Mouse (Mus musculus): ENCODE data around the gene Apba1. TPM values are rescaled to one million over a fixed set of nuclear protein-coding genes. Genes with fewer than 3 reads are reported as not detected.
A peak's percentile ranks its signal among the peaks of the same experiment; 100 is the strongest.

Gene Apba1
- total RNA-seq, 2 experiments from 2014 or later: 116 to 124 TPM

DNA sequence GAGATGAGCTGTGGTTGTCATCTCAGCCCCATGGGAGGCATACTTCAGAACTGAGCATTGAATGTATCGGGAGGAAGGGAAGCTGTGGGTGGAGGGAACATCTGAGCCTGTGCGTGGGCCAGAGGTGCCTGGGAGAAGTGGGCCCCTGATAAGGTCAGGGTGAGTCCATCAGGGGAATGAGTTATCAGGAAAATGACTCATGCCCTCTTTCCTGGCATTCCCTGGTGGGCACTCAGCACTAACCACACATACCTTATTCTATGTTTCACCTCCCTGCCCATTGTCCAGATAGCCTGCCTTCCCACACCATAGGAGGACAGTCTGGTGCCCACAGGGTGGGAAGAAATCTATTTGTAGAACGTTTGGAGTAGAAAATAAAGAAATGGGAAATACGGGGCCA lies 151.7 kb downstream of the Apba1 start:
- intact Hi-C loops (cut with DNase I): no loop called here

DNA sequence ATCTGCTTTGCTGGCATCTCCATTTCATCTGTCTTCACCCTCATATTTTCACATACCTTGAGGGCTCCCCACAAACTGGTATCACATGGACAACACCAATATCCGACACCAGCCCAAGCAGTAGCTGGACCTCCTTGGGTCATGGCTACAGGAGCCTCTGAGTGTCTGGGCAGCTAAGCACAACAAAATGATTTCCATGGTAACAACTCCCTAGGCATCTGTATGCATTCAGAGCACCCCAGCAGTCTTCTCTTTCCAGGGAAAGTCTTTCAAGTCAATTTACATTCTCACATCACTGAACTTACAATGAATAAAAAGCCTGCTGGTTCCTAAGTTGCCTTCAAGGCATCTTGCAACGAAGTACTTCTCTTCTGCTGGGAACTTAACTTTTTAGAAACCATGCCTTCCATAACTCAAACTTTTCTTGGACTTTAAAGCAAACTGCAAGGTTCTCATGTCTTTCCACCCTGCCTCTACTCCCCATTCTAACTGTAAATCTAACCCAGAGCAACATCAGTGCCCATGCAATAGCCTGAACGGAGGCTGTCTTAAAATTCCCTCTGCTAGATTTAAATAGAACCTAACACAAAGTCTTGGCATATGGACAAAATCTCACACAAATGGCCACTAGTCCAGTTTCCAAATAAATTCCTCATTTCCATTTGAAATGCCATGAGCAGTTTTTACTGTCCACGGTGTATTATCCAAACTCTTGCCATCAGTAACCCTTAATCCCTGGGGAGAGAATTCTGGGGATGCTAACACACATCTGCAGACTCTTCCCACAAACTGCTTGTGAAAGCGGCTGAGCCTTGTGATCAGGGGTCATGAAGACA lies 160.9 kb downstream of the Apba1 start:
- DNase-seq (ENCODE audit: low spot score in 2 of 2): peak in 1 of 2 experiments; percentile 17
- intact Hi-C loops (cut with DNase I): loop anchor here (5.0 kb wide), 1 partner anchor 52 kb away; no protein-coding TSS in a partner anchor

More for the DNA sequence above, 151.7 kb downstream of the Apba1 start:
- DNase-seq (ENCODE audit: low spot score in 2 of 2): no peak

DNA sequence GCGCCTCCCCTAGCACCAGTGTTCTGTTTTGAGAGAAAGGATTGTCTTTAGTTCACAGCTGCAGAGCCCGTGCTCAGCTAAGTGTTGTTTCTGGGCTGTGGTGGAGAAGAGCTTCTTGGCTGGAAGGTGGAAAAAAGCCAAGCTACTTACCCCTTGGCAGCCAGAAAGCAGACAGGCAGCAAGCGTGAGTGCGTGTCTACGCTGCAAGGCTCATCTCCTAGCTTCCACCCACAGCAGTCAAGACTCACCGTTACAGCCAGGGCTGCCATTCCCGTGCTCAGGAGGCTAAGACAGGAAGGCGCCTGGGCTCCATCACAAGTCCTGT lies 161.5 kb downstream of the Apba1 start:
- intact Hi-C loops (cut with DNase I): loop anchor here (5.0 kb wide), 1 partner anchor 53 kb away; no protein-coding TSS in a partner anchor
- peak in 1 of 2 experiments; percentile 53 for DNase-seq (ENCODE audit: low spot score in 2 of 2)

DNA sequence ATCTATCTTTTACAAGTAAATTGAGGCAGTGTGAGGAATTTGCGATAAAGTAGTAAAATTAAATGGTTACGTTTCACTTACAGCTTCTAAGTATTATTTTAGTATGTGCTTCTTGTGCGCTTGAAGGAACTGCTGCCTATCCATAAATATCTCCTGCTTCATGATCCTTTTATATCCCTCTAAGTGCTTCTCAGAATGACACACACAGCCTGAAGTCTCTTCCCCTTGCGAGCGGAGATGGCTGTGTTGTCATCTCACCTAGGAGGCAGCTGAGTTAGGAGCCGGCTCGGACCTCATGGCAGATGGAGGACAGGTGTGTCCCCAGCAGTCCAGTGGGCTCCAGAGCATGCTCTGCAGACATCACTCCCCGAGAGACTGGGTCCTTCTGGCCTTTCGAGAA lies 163.9 kb downstream of the Apba1 start:
- DNase-seq (ENCODE audit: low spot score in 2 of 2): peak in 1 of 2 experiments; percentile 70
- intact Hi-C loops (cut with DNase I): loop anchor here (5.0 kb wide), 1 partner anchor 55 kb away; no protein-coding TSS in a partner anchor

DNA sequence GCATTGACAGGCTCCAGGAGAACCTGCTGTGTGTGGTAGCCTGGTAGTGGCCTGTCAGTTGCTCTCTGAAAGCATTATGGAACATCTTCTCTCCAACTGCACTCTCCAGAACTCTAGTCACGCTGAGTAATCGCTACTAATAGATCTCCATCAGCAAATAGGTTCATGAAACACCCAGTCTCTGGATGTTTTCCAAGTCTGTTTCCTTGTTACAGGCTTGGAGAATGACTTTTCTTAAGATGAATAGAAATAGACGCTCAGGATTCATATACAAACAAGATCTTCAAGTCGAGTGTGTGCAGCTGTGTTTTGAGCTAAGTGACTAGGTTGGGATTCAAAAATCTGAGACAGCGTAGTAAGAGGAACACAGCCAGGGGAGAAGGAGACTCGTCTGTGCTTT lies 165.4 kb downstream of the Apba1 start:
- no peak for DNase-seq (ENCODE audit: low spot score in 2 of 2)
- intact Hi-C loops (cut with DNase I): loop anchor here (5.0 kb wide), 1 partner anchor 57 kb away; no protein-coding TSS in a partner anchor

DNA sequence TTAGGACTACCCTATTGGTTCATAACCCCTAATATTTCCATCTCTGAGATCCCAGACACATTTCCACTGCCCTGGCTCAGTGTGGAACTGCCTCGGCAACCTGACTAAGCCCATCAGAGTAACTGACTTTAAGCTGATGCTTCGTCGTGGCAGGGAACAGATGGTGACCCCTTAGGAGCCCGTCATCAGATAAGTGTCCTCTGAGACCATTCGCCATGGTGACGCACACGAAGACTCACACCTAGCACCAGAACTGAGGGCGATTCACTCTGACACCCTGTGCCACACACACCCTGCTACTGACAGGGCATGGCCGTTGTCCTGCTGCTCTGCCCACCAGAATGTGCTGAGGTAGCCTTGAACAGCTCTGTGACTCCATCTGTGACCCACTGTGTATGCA lies 166.1 kb downstream of the Apba1 start:
- intact Hi-C loops (cut with DNase I): loop anchor here (5.0 kb wide), 1 partner anchor 57 kb away; no protein-coding TSS in a partner anchor
- no peak for DNase-seq (ENCODE audit: low spot score in 2 of 2)

DNA sequence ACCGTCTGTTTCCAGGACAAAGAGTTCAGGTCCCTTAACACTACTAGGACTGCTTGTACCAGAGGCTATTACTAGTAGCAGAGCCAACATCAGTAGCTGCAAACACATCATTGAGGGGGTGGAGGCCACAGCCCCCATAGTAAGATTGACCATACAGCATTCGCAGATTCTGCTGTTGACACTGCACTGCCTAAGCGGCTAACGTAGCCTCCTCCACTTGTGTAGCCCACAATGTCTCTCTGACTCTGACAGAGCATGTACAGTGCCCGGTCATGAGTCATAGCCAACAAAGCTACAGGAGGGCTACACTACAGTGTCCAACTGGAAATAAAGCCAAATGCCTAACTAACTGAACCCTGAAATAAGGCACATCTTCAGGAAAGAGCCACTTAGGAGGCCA lies 166.9 kb downstream of the Apba1 start:
- intact Hi-C loops (cut with DNase I): no loop called here
- DNase-seq (ENCODE audit: low spot score in 2 of 2): no peak

DNA sequence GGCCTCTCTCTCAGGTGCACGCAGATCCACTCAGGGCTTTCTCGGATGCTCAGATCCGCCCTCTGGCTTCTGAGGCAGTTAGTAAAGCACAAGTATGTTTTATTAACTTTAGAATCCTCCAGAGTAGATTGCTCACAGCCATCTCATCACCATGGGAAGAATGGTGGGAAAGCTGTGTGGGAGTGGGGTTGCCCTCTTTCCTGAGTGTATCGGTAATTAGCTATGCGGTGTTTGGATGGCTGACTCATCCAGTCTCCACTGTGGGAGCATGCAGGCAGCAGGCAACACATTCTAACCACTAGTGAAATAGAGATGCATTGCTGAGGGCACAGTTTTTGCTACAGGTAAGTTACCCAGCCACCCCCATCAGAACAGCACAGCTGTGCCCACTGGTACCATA lies 172.1 kb downstream of the Apba1 start:
- peak; percentile 40 to 82 for DNase-seq (ENCODE audit: low spot score in 2 of 2)
- intact Hi-C loops (cut with DNase I): no loop called here

DNA sequence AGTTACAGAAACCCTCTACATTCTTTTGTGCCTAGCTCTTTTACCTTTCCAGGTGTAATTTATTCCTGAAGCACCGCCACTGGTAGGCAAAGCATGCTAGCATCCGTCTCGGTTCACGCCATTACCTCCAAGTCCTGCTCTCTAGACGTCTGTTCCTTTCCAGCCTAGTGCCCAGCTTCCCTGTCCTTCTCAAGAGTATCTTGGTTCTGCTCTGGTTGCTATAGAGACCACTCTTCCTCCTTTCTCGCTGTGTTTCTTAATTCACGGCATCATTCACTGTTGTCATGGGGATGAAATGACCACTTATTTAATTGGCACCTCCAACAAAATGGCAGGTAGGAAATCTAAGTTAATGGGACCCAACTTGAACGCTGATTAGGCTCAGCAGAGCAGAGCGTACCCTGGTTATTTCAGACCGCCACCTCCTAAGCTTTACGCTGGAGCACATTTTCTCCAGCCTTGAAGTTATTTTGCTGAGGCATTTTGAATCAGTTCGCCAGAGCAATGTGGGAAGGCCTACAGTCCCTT lies 182.8 kb downstream of the Apba1 start:
- intact Hi-C loops (cut with DNase I): no loop called here
- DNase-seq (ENCODE audit: low spot score in 2 of 2): peak in 1 of 2 experiments; percentile 48

DNA sequence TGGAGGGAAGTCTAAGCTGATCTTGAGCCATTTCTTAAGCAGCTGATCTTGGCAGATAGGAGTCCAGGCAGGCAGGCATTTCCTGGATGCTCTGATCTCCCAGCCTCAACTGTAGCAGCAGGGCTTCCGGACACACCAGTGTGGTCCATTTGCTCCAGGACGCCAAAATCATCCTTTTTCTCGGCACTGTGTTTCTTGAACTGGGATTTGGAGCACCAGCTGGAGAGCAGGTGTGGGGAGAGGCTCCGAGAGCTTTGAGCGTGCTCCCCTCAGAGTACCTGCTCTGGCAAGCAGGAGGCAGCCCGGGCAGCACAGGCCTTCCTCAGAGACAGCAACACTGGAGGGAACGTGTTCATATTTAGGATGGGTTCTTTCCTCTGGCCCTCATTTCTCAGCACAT lies 184.2 kb downstream of the Apba1 start:
- no peak for DNase-seq (ENCODE audit: low spot score in 2 of 2)
- intact Hi-C loops (cut with DNase I): no loop called here

DNA sequence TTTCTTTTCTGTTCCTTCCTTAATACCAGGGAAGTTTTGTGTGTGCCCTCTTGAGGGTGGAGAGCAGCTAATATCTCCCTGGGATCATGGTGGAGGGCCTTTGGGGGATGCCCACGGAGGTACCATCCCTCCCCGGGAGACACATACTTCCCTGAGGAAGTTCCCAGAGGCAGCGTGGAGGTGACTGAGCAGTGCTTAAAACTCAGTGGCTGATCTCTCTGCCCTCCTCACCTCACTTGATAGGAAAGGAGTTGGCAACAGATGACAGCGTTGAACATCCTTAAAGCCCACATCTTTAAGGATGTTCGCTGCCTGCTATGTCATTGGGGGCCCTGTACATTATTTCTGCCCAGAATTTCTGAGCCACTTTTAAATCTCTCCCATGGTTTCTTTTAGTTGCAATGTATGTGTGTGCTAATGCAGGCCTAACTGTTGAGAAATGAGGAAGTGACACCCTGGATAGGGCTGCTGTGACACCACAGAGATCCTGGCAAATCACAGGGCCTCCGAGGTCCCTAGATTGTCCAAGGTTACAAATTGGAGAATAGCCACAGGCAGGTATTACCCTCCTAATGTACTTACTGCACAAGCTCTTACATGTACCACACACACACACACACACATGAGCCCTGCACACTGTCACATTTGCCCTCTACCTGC lies 187.5 kb downstream of the Apba1 start:
- intact Hi-C loops (cut with DNase I): no loop called here
- no peak for DNase-seq (ENCODE audit: low spot score in 2 of 2)

DNA sequence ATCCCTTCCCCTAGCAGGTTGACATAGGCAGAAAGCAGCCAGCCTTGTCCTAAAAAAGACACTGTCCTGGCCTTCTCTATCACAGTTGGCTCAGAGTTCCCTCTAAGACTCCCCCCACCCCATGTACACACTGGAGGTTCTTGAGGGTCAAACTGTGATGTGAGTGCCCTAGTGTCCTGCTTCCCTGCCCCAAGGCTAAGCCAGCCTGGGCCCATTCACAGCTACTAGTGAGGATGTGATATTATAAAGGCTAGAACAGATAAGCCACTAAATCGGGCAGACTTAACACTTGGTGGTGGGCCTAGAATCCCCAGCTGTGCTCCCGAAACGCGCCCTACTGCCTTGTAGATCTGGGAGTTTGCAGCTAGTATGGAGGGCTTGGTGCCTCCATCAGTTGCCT lies 188.1 kb downstream of the Apba1 start:
- no peak for DNase-seq (ENCODE audit: low spot score in 2 of 2)
- intact Hi-C loops (cut with DNase I): no loop called here

DNA sequence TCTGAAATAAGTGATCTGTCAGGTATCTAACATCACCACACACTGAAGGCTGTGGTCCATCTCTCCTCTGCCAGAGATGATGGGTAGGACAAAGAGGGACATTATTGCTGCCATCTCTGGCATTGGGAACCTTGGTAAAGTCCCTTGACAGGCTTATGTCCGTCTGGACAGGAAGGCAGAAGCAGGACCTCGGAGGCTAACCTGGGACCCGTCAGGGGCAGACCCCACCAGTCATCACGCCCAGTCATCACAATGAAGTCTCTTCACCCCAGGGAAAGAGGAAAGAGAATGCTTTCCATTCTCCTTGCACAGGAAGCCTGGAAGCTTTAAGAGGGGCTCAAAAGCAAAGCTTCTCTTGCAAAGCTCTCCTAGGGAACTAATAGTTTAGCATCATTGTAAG lies 189.2 kb downstream of the Apba1 start:
- DNase-seq (ENCODE audit: low spot score in 2 of 2): no peak
- intact Hi-C loops (cut with DNase I): no loop called here

DNA sequence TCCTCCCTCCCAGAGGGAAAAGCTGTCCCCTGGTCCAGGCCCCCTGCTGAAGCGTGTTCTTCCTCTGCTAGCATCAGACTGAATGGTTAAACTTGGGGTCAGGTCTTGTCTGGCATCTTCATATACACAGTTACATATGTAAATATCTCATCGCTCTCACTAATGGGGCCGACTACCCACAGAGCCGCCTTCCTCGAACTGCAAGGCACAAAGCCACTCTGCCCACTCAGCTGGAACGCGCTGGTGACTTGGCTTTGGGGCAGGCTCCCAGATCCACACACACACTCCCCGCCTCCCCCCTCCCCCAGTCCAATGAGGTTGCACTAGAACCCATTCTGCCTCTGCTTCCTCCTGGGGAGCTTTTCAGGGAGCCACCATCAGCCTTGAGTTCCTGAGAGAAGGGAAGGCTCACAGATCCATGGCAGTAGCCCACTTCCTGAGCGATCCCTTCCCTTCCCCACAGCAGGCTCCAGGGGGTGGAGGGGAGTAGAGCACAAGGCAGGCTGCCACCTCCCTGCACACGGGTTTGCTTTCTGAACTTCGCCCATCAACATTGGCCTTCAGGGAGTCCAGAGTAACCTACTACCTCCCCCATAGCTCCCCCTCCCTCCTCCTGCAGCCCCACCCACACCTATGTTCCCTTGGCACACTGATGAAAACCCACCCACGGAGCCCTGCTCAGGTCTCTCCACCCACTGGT lies 189.8 kb downstream of the Apba1 start:
- intact Hi-C loops (cut with DNase I): no loop called here
- peak in 1 of 2 experiments; percentile 11 for DNase-seq (ENCODE audit: low spot score in 2 of 2)

DNA sequence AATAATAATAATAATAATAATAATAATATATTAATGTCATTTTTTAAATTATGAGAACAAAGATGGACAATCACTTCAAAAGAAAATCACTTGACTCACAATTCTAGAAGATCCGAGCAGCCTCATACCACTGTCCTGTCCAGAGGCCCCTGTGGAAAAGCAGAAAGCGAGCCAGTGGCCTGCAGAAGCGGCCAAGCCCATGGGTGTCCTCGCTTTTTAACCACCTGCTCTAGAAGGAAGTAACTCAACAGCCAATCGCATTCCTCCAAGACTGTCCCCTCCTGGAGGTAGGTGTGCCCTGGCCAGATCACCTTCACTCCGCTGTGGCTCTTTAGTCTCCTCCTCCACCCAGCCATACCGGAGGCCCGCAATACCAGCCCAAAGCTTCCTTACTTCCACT lies 196.8 kb downstream of the Apba1 start:
- DNase-seq (ENCODE audit: low spot score in 2 of 2): no peak
- intact Hi-C loops (cut with DNase I): no loop called here

DNA sequence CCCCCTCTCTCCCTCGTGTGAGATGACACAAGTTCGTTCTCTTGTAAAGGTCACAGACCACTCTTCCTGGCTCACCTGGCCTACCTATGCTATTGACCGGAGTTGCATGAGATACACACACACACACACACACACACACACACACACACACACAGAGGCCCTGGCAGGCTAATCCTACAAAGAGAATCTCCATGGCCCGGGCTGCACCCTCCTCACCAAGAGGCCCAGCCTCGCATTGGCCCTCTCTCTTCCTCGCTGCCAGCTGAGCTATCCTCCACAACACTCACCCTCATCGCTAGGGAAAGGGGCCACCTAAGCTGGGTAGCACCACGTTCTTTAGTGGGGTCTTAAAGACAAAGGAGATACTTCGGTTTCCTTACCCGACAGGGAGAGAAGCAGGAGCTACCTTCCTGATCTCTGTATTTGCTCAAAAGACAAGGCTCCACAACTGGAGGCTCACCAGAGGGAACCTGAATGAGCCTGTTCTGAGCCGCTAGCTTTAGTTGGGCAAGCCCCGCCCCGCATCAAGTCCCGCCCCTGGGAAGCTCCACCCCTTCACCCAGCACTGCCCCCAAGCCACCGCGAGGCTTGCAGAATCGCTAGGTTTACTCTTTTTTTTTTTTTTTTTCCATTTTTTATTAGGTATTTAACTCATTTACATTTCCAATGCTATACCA lies 197.8 kb downstream of the Apba1 start:
- DNase-seq (ENCODE audit: low spot score in 2 of 2): no peak
- intact Hi-C loops (cut with DNase I): no loop called here

DNA sequence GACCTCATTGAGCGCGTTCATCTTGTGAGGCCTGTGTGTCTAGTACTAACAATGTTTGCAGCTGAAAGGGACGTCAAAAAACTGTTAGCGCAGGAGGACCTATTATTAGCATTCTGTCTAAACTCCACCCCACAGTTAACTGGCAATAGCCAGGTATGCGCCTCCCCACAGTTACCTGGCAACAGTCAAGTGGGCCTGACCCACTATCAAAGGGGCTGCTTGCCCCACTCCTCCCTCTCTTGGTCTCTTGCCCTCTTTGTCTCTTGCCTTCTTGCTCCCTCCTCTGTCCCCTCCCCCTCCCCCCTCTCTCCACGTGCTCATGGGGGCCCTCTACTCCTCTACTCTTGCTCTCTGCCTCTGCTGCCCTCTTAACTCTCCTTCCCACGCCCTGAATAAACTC lies 198.9 kb downstream of the Apba1 start:
- intact Hi-C loops (cut with DNase I): no loop called here
- DNase-seq (ENCODE audit: low spot score in 2 of 2): no peak

DNA sequence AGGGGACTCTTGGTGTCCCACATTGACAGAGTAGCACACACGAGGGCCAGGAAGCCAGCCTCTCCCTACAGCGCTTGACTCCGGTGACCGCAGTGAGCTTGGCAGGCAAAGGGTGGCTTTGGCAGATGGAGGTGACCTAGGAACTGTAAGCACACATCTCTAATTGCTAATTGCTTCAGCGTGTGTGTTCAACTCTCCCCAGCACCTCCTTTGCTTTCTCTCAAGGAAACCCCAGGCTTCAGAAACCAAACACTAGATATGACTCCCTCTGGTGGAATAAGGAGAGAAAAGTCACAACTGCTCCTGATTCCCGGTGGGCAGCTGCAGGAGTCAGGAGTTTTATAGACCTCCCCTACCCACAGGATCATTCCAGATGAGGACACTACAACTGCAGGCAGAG lies 200.2 kb downstream of the Apba1 start:
- intact Hi-C loops (cut with DNase I): loop anchor here (1.0 kb wide), 2 partner anchors 58 to 99 kb away; no protein-coding TSS in a partner anchor
- DNase-seq (ENCODE audit: low spot score in 2 of 2): peak in 1 of 2 experiments; percentile 34

DNA sequence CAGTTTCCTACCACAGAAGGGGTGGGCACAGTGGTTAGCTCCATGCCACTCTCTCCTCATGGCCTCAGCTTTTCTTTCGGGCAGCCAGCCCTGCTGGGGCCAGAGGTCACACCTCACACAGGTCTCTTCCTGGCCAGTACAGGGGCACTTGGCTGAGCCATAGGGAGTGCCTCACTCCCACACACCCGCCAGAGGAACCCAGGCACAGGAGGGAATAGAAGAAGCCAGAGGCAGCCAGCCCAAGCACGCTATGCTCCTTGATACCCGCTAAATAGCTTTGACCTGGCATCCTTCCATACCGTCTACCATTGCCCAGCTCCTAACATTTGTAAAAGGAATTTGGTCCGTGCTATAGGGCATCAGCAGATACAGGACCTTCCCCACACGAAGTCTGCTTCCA lies 201.2 kb downstream of the Apba1 start:
- no peak for DNase-seq (ENCODE audit: low spot score in 2 of 2)
- intact Hi-C loops (cut with DNase I): loop anchor here (1.0 to 10.0 kb wide), 7 partner anchors 59 to 661 kb away; partner anchors contain the start of genes Apba1 and Ptar1

Measured in left cerebral cortex, postnatal 25 days (tissue).